Mouse (Mus musculus) myocyte (in vitro differentiated cells): Measurements from ENCODE around the gene Sowahd.

ENCODE experiments used
- CEBPB ChIP-seq: IDR thresholded peaks from 2 replicates; pipeline ENCODE4 v1.6.1; 2011; ENCODE audit warnings: mild to moderate bottlenecking, moderate library complexity; ENCODE audit not compliant: poor library complexity, insufficient read depth, severe bottlenecking
- E2F4 ChIP-seq: IDR thresholded peaks from one replicate; pipeline ENCODE4 v1.6.1; 2011; ENCODE audit warnings: mild to moderate bottlenecking, control low read depth, moderate library complexity; ENCODE audit not compliant: insufficient read depth
- MAX ChIP-seq: IDR thresholded peaks from one replicate; pipeline ENCODE4 v1.6.1; 2011; ENCODE audit warnings: low read depth, mild to moderate bottlenecking, control low read depth
- MYOG ChIP-seq, 3 experiments: IDR thresholded peaks; one replicate each; pipeline ENCODE4 v1.6.1; 2011; ENCODE audit warnings: control low read depth in 2 of 3, low read depth in 2 of 3, mild to moderate bottlenecking in 2 of 3; ENCODE audit not compliant: insufficient read length in 2 of 3, control insufficient read depth in 1 of 3, insufficient read depth in 1 of 3
- POLR2A ChIP-seq: IDR thresholded peaks from one replicate; pipeline ENCODE4 v1.6.1; 2011; ENCODE audit warnings: low read depth, mild to moderate bottlenecking, control low read depth, moderate library complexity; ENCODE audit not compliant: insufficient read length
- POLR2AphosphoS2 ChIP-seq: IDR thresholded peaks from one replicate; pipeline ENCODE4 v1.6.1; 2011; ENCODE audit warnings: low read depth, control low read depth; ENCODE audit not compliant: insufficient read length
- REST ChIP-seq: IDR thresholded peaks from one replicate; pipeline ENCODE4 v1.6.1; 2011; ENCODE audit warnings: mild to moderate bottlenecking, control low read depth, moderate library complexity; ENCODE audit not compliant: insufficient read depth, insufficient read length
- SRF ChIP-seq: IDR thresholded peaks from one replicate; pipeline ENCODE4 v1.6.1; 2011; ENCODE audit warnings: low read depth; ENCODE audit not compliant: control insufficient read depth, insufficient read length
- TCF12 ChIP-seq: IDR thresholded peaks from one replicate; pipeline ENCODE4 v1.6.1; 2011; ENCODE audit warnings: mild to moderate bottlenecking, control low read depth; ENCODE audit not compliant: poor library complexity, insufficient read depth, severe bottlenecking
- USF1 ChIP-seq: IDR thresholded peaks from one replicate; pipeline ENCODE4 v1.6.1; 2011; ENCODE audit warnings: low read depth, mild to moderate bottlenecking, control low read depth, moderate library complexity

DNA sequence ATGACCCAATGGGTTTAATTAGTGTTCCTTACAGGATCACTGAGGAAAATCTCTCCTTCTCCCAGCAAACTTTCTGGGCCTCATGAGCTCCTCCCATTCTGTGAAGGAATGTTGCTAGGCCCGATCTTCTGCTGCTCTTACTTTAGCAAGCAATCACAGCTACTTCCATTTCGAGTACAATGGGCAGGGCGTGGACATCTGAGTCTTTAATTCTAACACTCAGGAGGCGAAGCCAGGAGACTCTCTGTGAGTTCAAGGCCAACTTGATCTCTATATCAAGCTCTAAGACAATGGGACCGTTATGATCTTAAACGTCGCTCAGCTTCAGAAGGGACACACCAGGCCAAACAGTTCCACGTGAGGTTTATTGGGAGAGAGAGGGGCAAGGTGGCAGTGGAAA is 28.0 kb downstream of the Sowahd start:
- no peak for TF ChIP-seq POLR2A
- no peak for TF ChIP-seq E2F4
- no peak for TF ChIP-seq SRF
- no peak for TF ChIP-seq CEBPB
- TF ChIP-seq MAX, result no peak
- no peak for TF ChIP-seq POLR2AphosphoS2
- no peak for TF ChIP-seq REST
- TF ChIP-seq MYOG (IDR thresholded peaks at IDR 0.05; ENCODE audit: control insufficient read depth in 1 of 3, insufficient read depth in 1 of 3, insufficient read length in 2 of 3, low read depth in 2 of 3), result no peak
- no peak for TF ChIP-seq USF1
- TF ChIP-seq TCF12, result no peak
